Mouse (Mus musculus) ovary, adult 18-20 months (tissue): ENCODE results near the gene Gm32742.

ENCODE experiments used
- DNase-seq: peaks from one replicate; pipeline ENCODE4 v3.0.0; 2022; ENCODE audit warnings: low spot score, mixed read lengths

Gm32742 gene

DNA sequence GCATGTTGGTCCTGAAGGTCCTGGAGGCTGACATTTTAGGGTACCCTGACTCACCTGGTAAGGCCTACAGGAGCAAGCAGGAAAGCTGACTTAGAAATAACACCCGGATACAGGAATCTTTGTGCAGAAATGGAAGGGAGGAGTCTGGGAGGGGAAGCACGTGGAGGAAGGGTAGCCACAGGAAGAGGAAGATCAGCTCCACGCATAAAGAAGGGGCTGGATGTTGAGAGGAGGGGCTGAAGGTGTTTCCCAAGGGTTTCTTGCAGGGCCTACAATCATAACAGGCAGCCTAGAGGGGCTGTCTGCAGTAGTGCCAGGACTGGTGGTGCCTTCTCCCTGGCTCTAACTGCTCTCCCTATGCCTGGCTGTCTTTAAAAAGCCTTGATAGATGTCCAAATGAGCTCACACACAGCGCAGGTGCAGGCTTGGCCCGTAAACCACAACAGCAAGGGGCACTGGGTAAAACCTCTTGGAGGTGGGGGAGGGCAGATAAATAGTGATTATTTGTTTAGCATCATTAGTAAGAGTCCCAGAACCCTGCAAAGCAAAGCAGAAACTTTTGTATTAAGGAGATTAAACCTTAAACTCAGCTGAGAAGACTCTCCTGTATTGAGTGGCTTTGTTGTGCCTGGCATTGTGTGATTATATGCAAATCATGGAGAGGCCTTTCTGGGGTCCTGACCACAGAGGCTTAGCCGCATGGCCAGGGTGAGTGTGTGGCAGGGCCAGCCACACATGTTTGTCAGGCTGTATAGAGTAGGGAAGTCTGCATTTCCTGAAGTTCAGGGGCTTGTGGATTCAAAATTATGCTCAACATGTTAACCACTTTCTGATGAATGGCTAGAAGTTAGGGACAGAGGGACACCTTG is at the start of gene Gm32742:
Gm32742 (minus strand) TSS at position 206 of the 869 bp plus-strand sequence.
- no peak for DNase-seq

DNA sequence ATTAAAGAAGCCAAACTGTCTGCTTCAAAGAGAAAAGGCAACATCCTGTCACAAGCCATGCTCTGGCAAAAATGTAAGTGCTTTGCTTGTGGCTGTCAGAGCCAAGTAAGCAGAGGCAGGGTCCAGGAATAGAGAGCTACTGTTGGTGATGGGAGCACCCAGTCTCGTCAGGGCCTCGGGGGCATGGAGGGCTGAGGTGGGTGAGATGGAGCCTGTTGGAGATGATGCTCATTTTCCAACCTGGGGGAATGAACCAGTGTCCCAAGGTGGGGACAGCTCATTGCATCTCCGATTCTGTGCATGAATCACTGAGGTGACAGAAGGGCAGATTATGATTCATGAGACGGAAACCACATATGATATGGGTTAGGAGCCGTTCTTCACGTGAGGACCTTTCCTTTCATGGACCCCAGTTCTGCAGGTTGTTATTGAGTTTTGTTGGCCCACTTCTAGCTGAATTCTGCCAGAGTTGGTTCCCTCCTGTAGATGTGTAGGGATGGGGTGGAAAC is 48.5 kb upstream of the Gm32742 start:
- DNase-seq, result no peak

DNA sequence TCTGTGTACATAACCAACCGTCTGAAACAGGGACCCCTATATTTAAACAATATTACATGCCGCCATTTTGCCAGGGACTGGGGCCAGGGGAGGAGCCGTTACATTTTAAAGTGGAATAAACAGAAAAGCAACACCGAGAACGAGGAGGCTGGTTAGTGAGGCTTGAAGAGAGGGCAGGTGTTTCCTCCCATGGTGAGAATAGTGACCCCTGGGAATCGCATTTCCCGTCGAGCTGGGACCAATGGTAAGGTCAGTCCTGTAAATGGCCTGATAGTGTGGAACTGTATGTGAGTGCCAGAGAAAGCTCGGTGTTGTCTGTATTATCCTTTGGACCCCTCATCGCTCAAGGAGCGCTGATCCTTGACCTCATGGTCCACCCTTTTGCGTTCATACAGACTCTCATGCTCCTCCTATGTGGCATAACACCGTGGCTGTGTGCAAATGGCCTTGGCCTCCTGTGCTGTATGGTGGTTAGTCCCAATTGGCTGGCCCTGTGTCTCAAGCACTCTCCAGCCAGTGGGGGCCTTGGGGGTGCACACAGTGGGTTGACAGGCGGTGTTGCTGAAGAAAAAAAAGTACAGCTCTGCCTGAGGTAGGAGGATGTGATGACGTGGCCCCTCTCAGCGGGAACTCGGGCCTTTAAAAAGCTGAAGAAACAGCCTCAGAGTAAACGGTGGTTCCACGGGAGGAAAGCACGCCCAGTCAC is 47.9 kb upstream of the Gm32742 start, which contains the start of gene Pou2af1:
Pou2af1 (plus strand) TSS at position 686 of the 706 bp plus-strand sequence.
- DNase-seq, result no peak

DNA sequence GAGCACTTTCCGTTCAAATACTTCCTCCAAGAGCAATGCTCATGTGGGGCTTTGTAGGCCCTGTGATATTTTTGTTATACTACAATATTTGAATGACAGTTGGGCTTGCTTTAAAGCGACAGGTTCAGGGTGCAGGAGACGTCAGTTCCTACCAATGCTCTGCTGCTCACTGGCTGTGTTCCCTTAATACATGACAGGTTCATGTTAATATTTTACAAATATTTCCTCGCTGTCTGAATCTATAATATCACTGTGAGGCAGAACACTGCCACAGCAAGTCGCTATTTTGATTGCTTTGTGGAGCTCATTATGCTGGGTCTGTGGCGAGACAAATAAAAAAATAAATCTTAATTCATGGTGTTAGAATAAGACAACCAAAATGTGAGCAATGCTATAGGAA is 45.9 kb upstream of the Gm32742 start:
- no peak for DNase-seq

DNA sequence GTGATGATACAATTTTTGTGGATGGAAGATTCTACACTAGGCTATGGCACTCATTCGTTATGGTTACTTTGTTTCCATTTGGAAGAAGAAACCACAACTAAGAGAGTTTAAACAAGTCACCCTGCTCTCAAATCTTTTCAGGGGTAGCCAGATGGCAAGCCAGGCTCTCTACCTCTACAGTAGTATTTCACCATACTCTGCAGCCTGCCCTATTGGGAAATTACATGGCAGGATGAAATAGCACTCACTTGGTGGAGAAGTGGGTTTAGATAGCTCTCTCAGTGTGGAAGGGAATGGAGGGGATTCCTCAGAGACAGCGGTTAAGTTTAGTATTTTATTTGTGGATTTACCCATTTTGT is 43.6 kb upstream of the Gm32742 start:
- DNase-seq, result no peak

DNA sequence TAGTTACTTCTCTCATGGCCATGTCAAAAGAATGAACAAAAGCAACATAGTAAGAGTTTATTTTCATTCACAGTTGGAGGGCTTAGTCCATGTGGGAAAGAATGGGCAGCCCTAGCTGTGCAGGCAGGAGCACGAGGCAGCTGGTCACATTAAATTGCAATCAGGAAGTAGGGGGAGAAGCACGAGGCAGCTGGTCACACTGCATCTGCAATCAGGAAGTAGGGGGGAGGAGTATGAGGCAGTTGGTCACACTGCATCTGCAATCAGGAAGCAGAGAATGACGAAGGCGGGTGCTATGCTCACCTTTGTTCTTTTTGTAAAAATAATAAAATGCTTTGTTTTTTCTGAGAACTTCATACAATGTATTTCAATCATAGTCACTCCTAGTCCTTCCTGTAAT is 29.5 kb upstream of the Gm32742 start:
- no peak for DNase-seq

DNA sequence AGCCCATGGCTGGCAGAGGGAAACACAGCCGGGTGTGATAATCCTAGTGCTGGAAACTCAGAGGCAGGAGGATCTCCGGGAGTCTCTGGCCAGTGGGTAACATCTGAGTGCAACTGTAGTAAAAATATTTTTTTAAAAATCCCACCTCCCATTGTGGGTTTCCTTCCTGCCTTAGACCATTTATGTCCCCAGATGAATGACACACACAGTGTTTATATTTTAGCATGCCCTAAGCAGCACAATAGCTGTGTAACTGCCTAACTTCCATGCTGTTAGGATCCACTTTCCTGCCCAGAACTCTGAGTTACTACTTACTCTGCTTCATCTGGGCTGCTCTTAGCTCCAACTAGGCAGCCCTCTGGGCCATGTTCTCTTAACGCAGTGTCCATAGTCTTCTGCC is 25.3 kb upstream of the Gm32742 start:
- no peak for DNase-seq

DNA sequence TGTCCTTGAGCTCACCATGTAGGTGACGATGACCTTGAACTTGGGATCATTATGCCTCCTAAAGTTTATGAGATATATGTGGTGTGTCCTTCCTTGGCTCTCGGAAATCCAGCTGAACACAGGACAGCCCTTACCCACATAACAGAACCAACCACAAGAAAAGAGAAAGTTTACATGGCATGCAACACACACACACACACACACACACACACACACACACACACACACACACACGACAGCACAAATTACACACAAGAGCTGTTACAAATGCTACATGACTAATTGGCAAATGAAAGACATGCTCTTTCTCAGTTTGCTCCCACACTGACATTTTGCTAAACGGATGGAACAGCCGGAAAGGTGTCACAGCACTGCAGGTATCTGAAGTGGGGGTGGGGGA is 20.6 kb upstream of the Gm32742 start:
- DNase-seq, result no peak

DNA sequence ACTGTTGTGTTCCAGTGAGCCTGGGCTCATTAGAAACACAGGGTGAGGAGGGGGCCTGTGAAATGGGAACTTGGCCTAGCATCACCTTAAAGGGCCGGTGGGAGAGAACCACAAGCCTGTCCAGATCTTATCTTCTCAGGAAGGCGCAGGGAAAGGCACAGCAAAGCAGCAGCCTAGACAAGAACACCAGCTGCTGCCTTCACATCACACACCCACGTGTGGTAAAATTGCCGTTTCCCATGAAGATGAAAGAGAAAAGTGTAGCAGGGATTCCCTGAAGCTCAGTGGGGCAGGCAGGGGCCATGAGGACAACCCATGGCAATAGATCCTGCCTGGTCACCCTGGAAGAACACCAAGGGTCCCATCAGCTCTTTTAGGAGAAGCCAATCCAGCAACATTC is 20.1 kb upstream of the Gm32742 start:
- no peak for DNase-seq

DNA sequence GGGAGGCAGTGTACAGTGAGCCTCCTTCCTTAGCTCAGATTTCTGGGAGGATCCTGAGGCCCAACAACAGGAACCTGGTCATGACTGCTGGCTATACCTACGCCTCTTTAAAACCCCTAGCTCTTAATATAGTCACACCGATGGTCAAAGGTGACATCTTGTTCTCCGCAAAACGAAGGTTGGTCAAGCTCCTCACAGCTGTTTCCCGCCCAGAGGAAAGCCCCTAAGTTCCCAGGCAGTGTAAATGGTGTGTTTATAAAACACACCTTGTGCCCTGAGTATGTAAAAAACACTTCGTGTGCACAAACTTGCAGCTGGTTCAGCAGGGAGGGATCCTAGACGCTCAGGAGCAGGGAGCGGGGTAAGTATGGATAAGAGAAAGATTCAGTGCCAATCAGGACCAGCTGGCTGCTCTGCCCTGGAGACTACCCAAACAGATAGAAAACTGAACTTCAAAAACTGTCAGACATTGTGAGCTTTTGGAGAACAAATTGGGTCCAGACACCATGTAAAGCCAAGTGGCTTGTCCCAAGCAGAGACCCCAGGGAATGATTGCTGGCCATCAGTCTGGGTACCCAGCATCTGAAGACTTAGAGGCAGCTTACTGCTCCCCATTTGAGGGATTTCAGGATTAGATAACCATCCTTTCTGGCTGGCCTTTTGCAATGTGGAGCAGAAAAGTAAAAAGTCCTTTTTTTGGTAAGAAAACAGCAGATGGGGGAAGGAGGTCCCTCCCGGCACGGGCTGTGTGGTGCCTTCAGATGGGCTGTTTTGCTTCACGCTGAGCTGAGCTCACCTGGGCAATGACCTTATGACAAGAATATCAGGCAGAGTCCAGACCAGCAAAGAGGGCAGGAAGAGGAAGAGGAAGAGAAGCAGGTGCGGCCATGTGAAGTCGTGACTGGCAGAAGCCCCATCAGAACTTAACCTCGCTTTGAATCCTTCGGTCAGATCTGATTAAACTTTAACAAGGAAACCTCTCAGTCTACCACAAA is 17.7 kb upstream of the Gm32742 start:
- DNase-seq, result no peak

DNA sequence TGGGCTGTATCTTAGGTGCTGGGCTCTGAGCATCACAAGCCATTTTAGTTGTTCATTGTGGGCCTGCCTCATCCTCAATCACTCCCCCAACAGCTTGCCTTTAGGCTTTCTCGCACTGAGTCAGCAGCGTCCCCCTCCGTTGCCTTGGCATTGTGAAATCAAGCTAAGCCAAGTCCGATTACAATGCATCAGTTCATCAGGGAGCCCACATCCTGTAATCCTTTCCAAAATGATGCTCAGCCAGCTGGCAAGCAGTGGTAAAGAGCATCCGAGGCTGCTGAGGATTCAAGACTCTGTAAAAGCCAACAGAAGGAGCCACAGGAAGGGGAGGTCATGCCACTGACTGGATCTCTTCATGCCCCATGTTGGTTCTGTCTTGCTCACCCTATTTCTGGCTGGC is 15.3 kb upstream of the Gm32742 start:
- DNase-seq, result no peak

DNA sequence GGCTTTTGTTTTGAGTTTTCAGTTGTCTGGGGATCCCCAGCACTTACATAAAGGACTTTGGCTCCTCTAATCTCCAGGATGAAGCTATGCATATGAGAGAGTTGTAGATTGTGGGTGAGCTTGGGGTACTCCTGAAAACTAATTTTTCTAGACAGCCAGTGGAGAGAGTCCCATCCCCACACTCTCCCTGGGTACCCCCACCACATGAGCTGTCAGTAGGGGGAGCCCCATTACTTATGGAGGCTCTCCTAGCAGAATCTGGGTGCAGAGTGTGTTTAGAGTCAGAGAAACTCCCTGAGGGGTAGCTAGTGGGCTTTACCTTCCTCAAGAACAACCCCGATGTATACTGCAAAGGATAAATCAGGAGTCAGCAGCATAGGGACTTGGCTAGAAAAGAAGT is 13.0 kb upstream of the Gm32742 start:
- DNase-seq, result no peak

DNA sequence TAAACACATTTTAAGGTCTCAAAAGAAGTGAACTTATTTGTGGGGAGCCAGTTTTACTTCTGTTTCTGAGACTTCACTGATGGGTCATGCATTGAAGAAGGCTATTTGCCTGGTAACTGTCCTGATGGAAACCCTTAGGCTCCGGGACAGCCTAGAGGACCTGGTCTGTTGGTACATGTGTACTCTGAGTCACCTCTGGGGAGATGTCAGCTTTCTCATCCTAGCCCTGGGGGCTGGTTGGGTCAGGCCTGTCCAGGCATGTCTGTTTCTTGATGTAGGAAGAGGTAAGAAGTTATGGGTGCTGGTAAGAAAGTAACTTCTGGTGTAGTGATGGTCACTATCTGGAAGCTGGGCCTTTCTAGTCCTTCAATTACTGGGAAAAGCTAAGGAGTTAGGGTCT is 10.4 kb upstream of the Gm32742 start:
- no peak for DNase-seq

DNA sequence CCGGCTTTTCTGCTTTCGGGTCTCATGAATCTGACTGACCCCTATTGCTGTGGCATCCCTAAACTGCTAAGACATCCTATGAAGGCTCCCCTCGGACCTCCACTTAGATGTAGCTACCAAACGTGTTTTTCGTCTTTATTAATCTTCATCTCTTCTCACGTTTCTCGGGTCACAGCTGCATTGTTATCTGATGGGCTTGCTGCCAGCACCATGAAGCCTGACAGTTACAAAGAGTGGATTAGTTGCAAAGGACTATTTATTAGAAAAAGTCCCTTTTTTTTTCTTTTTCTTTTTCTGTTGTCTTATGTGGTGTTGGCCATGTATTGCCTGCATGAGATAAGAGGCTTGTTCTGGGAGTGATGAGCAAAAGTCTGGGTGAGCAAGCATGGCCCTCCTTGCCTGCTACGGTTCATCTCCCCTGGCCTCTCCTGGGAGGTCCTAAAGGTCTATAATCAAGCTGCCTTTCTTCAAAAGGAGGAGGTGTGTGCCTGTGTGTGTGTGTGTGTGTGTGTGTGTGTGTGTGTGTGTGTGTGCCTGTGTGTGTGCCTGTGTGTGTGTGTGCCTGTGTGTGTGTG is 9.7 kb upstream of the Gm32742 start:
- DNase-seq, result no peak

DNA sequence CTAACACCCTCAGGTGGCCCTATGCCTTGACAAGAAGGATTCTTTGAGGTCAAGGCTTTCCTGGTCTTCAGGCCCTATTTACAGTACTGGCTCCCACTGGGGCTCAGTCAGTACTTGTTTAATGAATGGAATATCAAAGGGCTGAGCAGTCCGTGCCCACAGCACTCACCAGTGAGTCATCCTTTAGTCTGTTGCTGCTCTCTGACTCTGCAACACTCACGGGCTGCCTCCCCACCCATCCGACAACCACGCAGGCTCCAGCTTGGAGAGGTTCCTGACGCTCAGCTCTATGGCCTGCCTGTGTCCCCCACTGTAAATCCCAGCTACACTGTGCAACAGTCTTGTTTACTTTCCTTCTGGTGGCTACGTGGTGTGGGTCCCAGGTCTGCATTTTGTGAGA is 5.0 kb upstream of the Gm32742 start:
- no peak for DNase-seq

DNA sequence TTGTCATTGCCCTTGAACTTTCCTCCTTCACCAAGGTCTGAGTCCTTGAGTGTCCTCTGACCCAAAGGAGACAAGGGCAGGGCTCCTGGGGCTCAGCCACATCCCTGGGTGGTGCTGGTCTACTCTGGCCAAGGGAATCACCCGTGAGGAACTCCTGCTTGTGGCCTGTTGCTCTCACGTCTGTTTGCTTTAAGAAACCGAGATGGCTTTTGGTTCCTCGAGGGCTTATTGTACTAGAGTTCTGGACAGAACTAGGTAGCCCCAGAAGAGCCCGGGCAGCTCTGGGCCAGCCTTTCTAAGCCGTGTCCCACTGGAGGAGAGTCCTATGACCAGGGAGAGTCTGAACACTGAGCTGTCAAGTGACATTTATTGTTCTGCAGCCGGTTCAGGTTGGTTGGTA is 3.8 kb upstream of the Gm32742 start:
- no peak for DNase-seq

DNA sequence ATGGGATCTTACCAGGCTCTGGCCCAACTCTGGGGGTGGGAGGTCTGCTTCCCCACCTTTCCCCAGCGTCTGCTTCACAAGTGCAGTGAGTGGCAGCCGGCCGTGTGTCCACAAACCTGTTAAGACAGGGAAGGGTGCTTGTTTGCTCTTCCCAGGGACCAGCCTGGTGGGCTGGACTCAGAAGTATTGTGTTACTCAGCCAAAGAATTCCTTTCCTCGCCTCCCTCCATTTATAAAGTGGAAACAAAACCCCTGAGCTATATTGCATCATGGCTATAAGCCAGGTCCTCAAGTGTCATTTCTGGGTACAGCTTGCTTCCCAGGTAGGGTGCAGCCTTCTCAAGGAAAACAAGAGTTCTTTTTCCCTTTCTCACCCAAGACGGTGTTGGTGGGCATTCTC is 3.4 kb upstream of the Gm32742 start:
- no peak for DNase-seq

DNA sequence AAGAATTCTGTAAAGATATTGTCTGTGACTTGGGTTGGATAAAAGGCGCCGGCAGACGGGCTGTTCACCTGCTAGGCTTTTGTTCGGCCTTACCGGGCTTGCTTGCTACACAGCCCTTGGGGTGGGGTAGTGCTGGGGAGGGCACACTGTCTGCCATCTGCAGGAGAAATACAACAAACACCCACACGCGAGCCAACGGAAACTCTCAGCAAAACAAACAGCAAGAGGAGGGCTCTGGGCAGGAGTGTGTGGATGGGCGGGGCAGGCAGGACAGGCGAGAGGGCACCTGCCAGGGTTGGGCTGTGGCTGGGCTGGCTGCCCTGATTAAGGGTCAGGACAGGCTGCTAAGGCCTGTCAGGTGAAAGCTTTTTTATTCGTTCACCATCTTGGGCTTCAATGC is 2.6 kb upstream of the Gm32742 start:
- DNase-seq, result peak; percentile 38

DNA sequence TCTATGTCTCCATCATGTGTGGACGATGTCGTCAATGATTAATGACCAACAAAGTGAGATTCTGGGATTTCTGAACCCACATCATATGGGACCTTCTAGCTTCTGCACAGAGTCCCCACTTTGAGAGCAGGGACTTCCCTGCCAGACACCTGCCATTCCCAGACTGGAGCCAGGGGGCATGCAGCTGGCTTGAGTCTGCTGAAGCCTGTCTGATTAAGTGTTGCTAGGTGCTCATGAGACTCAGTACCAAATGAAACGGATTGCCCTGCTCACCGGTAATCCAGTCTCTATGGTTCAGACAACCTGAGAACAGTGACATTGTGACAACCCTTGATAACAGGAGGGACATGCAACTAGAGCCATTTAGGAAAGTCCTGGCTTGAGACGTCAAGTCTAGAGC is 1.3 kb downstream of the Gm32742 start:
- DNase-seq, result no peak

DNA sequence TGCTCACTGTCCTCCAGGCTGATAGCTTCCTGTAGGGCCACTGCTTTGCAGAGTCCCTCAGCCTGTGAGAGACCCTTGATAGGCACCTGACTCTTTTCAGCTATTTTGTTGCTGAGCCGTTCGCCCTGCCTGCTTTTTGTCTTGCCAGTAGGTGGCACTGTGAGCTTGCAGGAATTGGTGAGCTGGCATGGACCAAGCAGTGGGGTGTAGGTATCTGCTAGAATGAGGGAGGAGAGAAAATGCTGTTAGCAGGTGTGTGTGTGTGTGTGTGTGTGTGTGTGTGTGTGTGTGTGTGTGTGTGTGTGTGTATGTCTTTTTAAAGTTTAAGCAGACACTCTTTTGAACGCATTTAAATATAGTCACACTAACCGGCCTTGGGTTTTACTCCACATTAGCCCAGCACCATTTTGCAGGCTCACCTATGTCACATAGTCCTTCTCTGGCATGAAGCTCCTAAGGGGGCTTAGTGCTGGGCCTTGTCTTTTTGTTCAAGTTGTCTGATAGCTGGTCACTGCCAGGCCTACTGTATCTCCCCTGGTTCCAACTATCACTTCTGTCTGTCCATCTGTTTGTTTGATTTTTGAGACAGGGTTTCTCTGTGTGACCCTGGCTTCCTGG is 3.4 kb downstream of the Gm32742 start:
- DNase-seq, result peak; percentile 57

DNA sequence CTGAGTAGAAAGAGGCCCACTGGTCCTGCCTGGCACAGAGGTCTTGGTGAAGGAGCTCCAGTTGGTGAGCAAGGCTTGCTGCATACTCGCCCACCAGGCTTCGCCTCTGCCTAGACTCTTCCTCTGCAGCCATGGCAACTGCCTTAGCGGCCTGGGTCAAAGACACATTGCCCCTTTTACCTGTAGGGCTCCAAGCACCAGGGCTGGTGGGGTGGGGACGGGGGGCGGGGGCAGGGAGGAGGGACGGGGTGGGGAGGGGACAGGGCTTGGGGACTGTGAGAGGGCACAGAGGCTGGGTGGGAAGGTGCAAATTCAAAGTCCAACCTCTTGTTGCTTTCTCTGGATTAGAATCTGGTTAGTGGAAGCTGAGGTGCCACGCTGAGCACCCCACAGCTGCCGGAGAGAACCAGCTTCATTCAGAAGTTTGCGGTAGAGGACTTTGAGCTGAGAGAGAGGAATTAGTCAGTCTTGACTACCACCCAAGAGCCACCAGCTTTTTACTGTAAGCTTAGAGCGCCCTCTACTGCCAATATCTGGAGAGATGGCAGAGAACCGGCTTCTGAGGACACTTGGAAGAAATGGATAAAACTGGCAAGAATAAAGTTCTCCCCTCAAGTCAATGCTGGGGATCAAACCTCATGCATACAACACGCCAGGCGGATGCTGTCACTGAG is 13.1 kb downstream of the Gm32742 start:
- no peak for DNase-seq
